Mouse (Mus musculus): ENCODE data around the gene Tpst1.

DNA sequence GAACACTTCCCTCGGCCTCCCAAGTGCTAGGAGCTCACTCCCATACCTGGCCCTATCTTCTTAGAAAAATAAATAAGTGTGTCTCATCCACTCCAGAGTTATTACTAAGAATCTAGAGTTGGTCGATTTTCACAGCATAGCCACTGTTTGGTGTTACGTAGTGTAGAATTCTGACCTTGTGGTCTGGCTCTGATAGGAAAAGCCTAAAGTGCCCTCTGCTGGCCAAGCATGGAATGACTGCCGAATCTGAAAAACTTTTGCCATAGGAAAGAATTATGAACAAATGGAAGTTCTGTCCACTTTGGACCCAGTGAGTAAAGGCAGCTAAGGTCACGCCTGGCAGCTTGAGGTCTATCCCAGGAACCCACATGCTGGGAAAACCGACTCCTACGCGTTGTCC is 66.3 kb downstream of the Tpst1 start:
- TF ChIP-seq FLI1 (IDR thresholded peaks at IDR 0.05; ENCODE audit: low read length) (no peak), GATA1 (IDR thresholded peaks at IDR 0.05; ENCODE audit: borderline replicate concordance, low read length) (no peak)
